Mouse (Mus musculus) embryonic facial prominence, embryonic 14.5 days (tissue): ENCODE data around the gene Tpgs1. TPM values are rescaled to one million over a fixed set of nuclear protein-coding genes. Genes with fewer than 3 reads are reported as not detected.

ENCODE experiments used
- ATAC-seq: fragments of 200-750 bp; cut with Nextera tagmentation; 2 replicates; pipeline ENCODE4 v1.8.0; 2017; ENCODE audit warnings: low read depth, moderate number of reproducible peaks, moderate TSS enrichment
- DNase-seq: peaks from one replicate; pipeline ENCODE4 v3.0.0-alpha.2; 2015; ENCODE audit warnings: low spot score
- H3K27ac ChIP-seq: fragments of 300-500 bp; sonication (generic); replicated peaks from 2 replicates; pipeline ENCODE4 v1.5.1; 2014; ENCODE audit warnings: low read depth, mild to moderate bottlenecking, low read length, moderate library complexity
- H3K27me3 ChIP-seq: fragments of 300-500 bp; sonication (generic); replicated peaks from 2 replicates; pipeline ENCODE4 v1.6.1; 2014; ENCODE audit warnings: low read length; ENCODE audit not compliant: control insufficient read depth, insufficient read depth
- H3K36me3 ChIP-seq: fragments of 300-500 bp; sonication (generic); 2 replicates; pipeline ENCODE4 v1.6.1; 2014; ENCODE audit warnings: low read length, mixed read lengths; ENCODE audit not compliant: control insufficient read depth, insufficient read depth
- H3K4me1 ChIP-seq: fragments of 300-500 bp; sonication (generic); 2 replicates; pipeline ENCODE4 v1.6.1; 2014; ENCODE audit warnings: antibody characterized with exemption, low read length; ENCODE audit not compliant: control insufficient read depth, insufficient read depth
- H3K4me2 ChIP-seq: fragments of 300-500 bp; sonication (generic); 2 replicates; pipeline ENCODE4 v1.6.1; 2014; ENCODE audit warnings: low read depth, mild to moderate bottlenecking, low read length, moderate library complexity, mixed read lengths
- H3K4me3 ChIP-seq: fragments of 300-500 bp; sonication (generic); 2 replicates; pipeline ENCODE4 v1.5.1; 2014; ENCODE audit warnings: low read depth, mild to moderate bottlenecking, low read length
- H3K9ac ChIP-seq: fragments of 300-500 bp; sonication (generic); 2 replicates; pipeline ENCODE4 v1.6.1; 2014; ENCODE audit warnings: low read depth, mild to moderate bottlenecking, low read length, moderate library complexity, mixed read lengths
- H3K9me3 ChIP-seq: fragments of 300-500 bp; sonication (generic); 2 replicates; pipeline ENCODE4 v1.6.1; 2016; ENCODE audit warnings: low read length; ENCODE audit not compliant: control insufficient read depth
- WGBS: fragments of 180-500 bp; shearing (Covaris S2); extraction: QIAGEN DNeasy Blood & Tissue Kit; methylation state at CpG from one replicate; pipeline ENCODE4 v1.1.7; 2014; 5-methylcytosine and 5-hydroxymethylcytosine counted together
- polyA plus RNA-seq: library from polyadenylated mRNA; unstranded; fragments of >200 nt; fragmentation: Nextera tagmentation; extraction: Ambion mirVana; gene quantifications from 2 replicates; pipeline ENCODE4 v1.2.1, GENCODE M21; 2014

Gene Tpgs1
- polyA plus RNA-seq, 1 experiment from 2014 or later = 58.7 TPM

DNA sequence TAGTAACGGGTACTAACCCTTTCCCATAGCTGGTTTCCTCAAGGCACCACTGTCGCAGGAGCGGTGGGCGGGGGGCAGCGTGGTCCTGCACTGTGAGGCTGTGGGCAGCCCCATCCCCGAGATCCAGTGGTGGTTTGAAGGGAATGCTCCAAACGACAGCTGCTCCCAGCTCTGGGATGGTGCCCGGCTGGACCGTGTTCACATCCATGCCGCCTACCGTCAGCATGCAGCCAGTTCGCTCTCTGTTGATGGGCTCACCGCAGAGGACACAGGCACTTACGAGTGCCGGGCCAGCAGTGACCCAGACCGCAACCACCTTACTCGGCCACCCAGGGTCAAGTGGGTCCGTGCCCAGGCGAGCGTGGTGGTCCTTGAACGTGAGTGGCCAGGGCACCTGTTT lies 39.5 kb downstream of the Tpgs1 start:
- Histone ChIP-seq H3K36me3 (peaks cover 48% of the 10 kb centered on the region), H3K4me2 (no peak overlapping the region), H3K27me3 (no peaks in the 10 kb centered on the region), H3K4me1 (peaks cover 20% of the 10 kb centered on the region), H3K4me3 (no peak overlapping the region), H3K9ac (no peak overlapping the region), H3K27ac (no peak overlapping the region), H3K9me3 (no peaks in the 10 kb centered on the region)
- no peak for ATAC-seq
- DNase-seq = no peak
- 87% methylated on average over 21 of the region's 21 CpGs for WGBS

DNA sequence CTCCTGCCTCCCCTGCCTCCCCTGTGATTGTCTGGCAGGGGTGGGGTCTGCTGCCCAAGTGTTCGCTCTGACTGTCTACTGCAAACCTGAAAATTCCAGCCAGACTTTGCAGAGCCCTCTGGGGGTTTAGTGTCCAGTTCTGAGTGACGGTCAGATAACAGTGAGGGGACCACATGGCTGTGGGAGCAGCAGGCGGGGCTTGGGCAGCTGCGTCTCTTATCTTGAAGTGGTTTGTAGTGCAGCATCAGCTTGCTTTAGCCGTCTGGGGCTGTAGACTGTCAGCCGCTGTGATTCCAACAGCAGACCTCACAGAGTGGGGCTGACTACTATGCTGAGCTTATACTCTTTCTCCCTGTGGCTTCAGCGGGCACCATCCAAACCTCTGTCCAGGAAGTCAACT lies 40.1 kb downstream of the Tpgs1 start:
- no peak for DNase-seq
- Histone ChIP-seq H3K4me1 (peaks cover 17% of the 10 kb centered on the region), H3K4me2 (no peak overlapping the region), H3K4me3 (no peak overlapping the region), H3K9me3 (no peaks in the 10 kb centered on the region), H3K27ac (no peak overlapping the region), H3K36me3 (peaks cover 48% of the 10 kb centered on the region), H3K27me3 (no peaks in the 10 kb centered on the region), H3K9ac (no peak overlapping the region)
- ATAC-seq = no peak
- WGBS = 81% methylated on average over 7 of the region's 7 CpGs

DNA sequence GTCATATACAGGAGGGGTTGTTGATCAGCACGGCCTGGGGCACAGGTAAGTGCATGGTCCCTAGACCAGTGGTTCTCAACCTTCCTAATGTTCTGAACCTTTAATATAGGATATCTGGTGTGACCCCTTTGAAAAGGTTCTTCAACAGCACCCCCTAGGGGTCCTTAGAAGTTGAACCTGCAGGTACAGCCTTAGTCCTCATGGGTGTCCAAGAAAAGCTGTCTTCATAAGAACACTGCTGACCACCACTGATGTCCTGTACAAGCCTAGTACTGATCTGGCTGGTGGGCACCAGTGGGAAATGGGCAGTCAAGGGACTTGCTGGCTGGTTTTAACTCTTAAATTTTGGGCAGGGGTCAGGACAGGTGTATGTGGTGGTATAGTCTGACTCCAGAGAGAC lies 42.9 kb downstream of the Tpgs1 start:
- peaks cover 43% of the 10 kb centered on the region for H3K36me3 ChIP-seq
- H3K27me3 ChIP-seq = peaks cover 26% of the 10 kb centered on the region
- no peak overlapping the region for H3K27ac ChIP-seq
- H3K9me3 ChIP-seq = no peaks in the 10 kb centered on the region
- DNase-seq (no peak), ATAC-seq (0 out of 2 replicates have a peak, but pooled peaks have one; percentile 5)
- no peak overlapping the region for H3K4me3 ChIP-seq
- no peak overlapping the region for H3K4me2 ChIP-seq
- H3K9ac ChIP-seq = no peak overlapping the region
- 80% methylated on average over 1 of the region's 1 CpGs for WGBS
- H3K4me1 ChIP-seq = peaks cover 2% of the 10 kb centered on the region; the same call in 1 of the 2 replicates

DNA sequence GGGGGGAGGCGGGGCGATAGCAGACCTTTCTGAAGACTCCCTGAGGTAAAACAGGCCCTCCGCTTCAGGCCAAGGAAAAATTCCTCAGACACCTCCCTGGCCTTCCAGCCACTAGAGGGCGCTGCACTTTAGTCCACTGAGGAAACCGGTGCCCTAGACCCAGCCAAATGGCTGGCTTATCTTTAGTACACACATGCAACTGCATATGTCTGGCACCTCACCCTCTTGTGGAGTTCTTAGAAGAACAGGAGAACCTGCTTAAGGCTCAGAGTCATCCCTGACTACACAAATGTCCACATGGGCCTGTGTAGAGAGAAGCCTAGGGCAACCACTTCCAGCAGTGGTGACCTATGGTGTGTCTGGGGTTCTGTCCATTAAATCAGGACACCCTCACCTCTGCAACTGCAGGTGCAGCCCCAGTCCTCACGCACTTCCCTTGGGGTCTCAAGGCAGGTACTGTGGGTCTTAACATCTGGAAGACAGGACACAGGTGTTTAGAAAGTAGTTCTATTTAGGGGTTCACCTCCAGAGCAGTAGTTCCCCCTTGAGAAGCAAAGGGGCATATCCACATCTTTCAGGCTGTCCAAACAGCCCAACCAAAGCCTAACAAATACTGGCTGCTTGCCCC lies 43.4 kb downstream of the Tpgs1 start:
- no peak overlapping the region for H3K4me3 ChIP-seq
- peaks cover 41% of the 10 kb centered on the region for H3K36me3 ChIP-seq
- H3K4me1 ChIP-seq = peaks cover 6% of the 10 kb centered on the region; the same call in 1 of the 2 replicates
- DNase-seq (peak; percentile 71), ATAC-seq (peak; percentile 17; the same call in 1 of the 2 replicates)
- H3K9ac ChIP-seq = no peak overlapping the region
- 10% methylated on average over 4 of the region's 6 CpGs for WGBS
- peaks cover 31% of the 10 kb centered on the region for H3K27me3 ChIP-seq
- no peak overlapping the region for H3K4me2 ChIP-seq
- H3K9me3 ChIP-seq = no peaks in the 10 kb centered on the region
- H3K27ac ChIP-seq = no peak overlapping the region

DNA sequence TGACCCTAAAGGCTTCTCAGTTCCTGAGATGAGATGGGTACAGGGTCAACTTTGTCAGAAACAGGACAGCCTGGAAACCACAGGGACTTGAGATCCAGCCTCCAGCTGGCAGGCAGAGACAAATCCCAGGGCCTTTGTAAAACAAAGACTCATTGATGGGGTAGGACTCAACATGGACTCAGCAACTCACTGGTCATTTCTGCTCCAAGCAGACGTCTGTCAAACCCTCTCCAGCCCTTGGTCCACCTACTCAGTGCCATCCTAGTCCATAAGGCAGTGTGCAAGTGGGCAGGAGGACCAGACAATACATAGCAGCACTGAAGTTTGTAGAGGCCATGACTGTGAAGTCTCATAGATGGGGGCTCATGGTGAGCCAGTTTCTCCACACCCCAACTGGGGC lies 44.0 kb downstream of the Tpgs1 start:
- Histone ChIP-seq H3K4me2 (no peak overlapping the region), H3K36me3 (peaks cover 41% of the 10 kb centered on the region), H3K4me3 (no peak overlapping the region), H3K9me3 (no peaks in the 10 kb centered on the region), H3K9ac (no peak overlapping the region), H3K27ac (no peak overlapping the region), H3K27me3 (peaks cover 37% of the 10 kb centered on the region), H3K4me1 (peaks cover 6% of the 10 kb centered on the region; the same call in 1 of the 2 replicates)
- WGBS = 36% methylated on average over 1 of the region's 1 CpGs
- DNase-seq (no peak), ATAC-seq (no peak)

DNA sequence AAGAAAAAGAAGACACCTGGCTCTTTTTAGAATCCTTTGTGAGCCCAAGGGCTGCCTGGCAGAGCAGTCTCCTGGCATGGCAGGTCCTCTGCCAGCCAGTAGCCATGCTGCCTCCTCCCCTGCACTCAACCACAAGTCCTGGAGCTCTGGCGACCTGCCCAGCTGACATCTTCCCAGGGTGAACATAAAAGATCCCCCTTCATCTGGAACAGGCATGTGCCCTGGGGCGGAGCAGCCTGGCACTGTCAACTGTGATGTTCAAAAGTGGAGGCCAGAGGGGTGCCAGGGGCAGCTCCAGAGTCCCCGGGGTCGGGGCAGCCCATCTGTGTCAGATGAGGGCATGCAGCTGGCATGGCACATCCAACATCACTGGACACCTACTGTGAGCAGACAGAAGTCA lies 45.8 kb downstream of the Tpgs1 start:
- H3K4me2 ChIP-seq = no peak overlapping the region
- WGBS = 61% methylated on average over 4 of the region's 4 CpGs
- H3K27ac ChIP-seq = no peak overlapping the region
- no peak for ATAC-seq
- H3K27me3 ChIP-seq = peaks cover 47% of the 10 kb centered on the region
- H3K4me3 ChIP-seq = no peak overlapping the region
- H3K4me1 ChIP-seq = peaks cover 6% of the 10 kb centered on the region; the same call in 1 of the 2 replicates
- no peak overlapping the region for H3K9ac ChIP-seq
- no peaks in the 10 kb centered on the region for H3K9me3 ChIP-seq
- DNase-seq = no peak
- peaks cover 23% of the 10 kb centered on the region for H3K36me3 ChIP-seq

DNA sequence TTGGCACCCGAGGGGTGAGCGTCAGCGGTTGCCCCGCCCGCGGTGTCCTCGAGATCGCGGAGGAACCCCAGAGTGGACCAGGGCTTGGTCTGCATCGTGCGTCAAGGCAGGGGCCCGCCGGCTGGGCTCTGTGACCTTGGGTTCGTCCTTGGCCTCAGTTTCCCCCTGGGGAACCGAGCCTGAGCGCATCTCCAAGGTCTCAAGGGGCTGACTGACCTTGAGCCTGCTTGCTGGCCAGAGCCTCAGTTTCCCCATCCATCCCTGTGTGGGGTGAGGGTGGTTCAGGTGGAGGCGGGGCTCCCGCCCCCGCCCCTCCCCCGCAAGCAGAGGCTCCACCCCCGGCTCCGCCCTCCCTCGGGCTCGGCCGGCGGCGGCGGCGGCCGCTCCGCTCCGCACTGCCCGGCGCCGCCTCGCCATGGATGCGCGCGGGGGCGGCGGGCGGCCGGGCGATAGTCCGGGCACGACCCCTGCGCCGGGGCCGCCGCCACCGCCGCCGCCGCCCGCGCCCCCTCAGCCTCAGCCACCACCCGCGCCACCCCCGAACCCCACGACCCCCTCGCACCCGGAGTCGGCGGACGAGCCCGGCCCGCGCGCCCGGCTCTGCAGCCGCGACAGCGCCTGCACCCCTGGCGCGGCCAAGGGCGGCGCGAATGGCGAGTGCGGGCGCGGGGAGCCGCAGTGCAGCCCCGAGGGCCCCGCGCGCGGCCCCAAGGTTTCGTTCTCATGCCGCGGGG lies 47.3 kb downstream of the Tpgs1 start, which contains the start of gene Hcn2:
TSS of gene Hcn2 (plus strand) at position 381 of the 734 bp plus-strand sequence.
- peak within 1 kb of the TSS; percentile 52; the same call in 1 of the 2 replicates for H3K9ac ChIP-seq

DNA sequence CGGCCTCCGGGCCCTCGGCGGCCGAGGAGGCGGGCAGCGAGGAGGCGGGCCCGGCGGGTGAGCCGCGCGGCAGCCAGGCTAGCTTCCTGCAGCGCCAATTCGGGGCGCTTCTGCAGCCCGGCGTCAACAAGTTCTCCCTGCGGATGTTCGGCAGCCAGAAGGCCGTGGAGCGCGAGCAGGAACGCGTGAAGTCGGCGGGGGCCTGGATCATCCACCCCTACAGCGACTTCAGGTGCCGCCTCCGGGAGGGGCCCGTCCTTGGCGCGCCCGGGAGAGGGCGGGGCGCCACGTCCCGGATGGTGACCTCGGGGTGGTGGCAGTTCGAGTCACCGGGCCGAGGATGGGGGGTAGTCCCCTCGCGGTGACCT lies 47.8 kb downstream of the Tpgs1 start:
- peaks cover 6% of the 10 kb centered on the region; the same call in 1 of the 2 replicates for H3K4me1 ChIP-seq
- H3K36me3 ChIP-seq = peaks cover 3% of the 10 kb centered on the region
- WGBS = 7% methylated on average over 6 of the region's 44 CpGs
- H3K27me3 ChIP-seq = peaks cover 47% of the 10 kb centered on the region
- H3K4me2 ChIP-seq = peak overlapping the region; percentile 98
- H3K9ac ChIP-seq = peak overlapping the region; percentile 52; the same call in 1 of the 2 replicates
- DNase-seq = no peak
- H3K9me3 ChIP-seq = no peaks in the 10 kb centered on the region
- no peak for ATAC-seq
- H3K4me3 ChIP-seq = peak overlapping the region; percentile 57
- H3K27ac ChIP-seq = no peak overlapping the region

More for the DNA sequence above, 47.3 kb downstream of the Tpgs1 start, which contains the start of gene Hcn2:
- H3K27me3 ChIP-seq = peaks cover 47% of the 10 kb centered on the region
- H3K9me3 ChIP-seq = no peaks in the 10 kb centered on the region
- H3K4me1 ChIP-seq = peaks cover 6% of the 10 kb centered on the region; the same call in 1 of the 2 replicates
- WGBS = 10% methylated on average over 18 of the region's 91 CpGs
- peak within 1 kb of the TSS; percentile 98 for H3K4me2 ChIP-seq
- ATAC-seq (peak; percentile 17; the same call in 1 of the 2 replicates), DNase-seq (no peak)
- peaks cover 8% of the 10 kb centered on the region for H3K36me3 ChIP-seq
- H3K4me3 ChIP-seq = peak within 1 kb of the TSS; percentile 57
- H3K27ac ChIP-seq = no peak within 1 kb of the TSS
